Mouse (Mus musculus): ENCODE measurements around the gene Lrrc3c.

DNA sequence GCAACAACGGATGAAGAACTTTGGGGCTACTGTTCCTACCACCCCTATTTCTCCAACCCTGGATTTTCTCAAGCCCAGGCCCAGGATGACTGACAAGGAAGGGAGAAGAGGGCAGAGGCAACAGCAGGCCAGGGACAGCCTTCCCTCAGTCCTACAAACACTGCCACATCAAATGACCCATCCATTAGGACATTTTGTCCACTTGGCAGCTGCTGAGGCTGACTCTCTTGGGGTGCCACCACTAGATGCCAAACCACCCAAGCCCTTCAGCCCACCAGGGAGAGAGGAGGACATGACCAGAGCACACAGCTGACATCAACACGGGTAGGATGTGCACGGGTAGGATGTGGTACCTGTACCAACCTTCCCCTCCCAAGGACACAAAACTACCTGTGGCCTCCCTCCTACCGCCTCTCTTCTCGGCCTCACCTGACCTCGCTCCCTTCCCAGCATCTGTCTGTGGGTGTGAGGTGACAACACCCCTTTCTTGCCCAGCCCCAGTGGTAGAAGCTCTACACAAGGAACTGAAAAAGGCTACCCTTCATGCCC, 13.4 kb upstream of the Lrrc3c start:
- TF ChIP-seq GATA1 (IDR thresholded peaks at IDR 0.05; ENCODE audit: low read length): no peak
- no peak for TF ChIP-seq TAL1 (IDR thresholded peaks at IDR 0.05; ENCODE audit: low read length)

Data from erythroblast, embryonic 14.5 days (primary cell).